Mouse (Mus musculus): Measurements from ENCODE around the gene Bmpr2. TPM values are rescaled to one million over a fixed set of nuclear protein-coding genes. Genes with fewer than 3 reads are reported as not detected.

Bmpr2 gene
- polyA plus RNA-seq, 1 experiment, result 5.1 TPM

- TF ChIP-seq POLR2A (IDR thresholded peaks at IDR 0.05; ENCODE audit: borderline replicate concordance, control insufficient read depth, low read depth, low read length) (no peak), CTCF (IDR thresholded peaks at IDR 0.05; ENCODE audit: control insufficient read depth, insufficient read depth, low read length) (no peak)
- Histone ChIP-seq H3K4me3 (replicated peaks; ENCODE audit: control insufficient read depth, low read depth, low read length) (no peak overlapping the region), H3K27ac (ENCODE audit: control insufficient read depth, insufficient read depth, low read depth, low read length, poor library complexity) (no peak overlapping the region), H3K4me1 (ENCODE audit: control insufficient read depth, insufficient read depth, low read length) (no peaks in the 10 kb centered on the region; the same call in none of the 2 replicates)
- WGBS, result 55% methylated on average over 4 of the region's 4 CpGs
Measured at GRCm38 (mm10) chr1:59894025-59894424, 130.8 kb downstream of the Bmpr2 start.

DNA sequence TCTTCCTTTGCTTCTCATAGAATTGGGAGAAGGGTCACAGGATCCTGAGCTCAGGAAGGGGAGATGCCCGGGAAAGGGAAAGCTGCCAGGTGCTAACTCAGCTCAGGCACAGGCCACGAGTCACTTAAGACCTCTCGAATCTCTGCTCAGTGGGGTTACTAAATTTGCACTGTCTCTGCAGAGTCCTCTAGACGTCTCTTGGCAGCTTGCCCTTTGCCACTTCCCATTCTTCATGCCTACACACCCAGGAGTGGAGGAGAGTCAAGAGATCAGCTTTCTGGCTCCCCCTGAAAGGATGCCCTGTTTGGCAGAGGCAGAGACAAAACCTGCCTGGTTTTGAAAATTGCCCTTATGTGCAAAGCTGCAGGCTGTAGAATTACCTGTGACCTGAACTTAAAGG is 132.3 kb downstream of the Bmpr2 start:
- no peak overlapping the region for H3K4me3 ChIP-seq (replicated peaks; ENCODE audit: control insufficient read depth, low read depth, low read length)
- H3K27ac ChIP-seq (ENCODE audit: control insufficient read depth, insufficient read depth, low read depth, low read length, poor library complexity), result no peak overlapping the region
- no peaks in the 10 kb centered on the region; the same call in none of the 2 replicates for H3K4me1 ChIP-seq (ENCODE audit: control insufficient read depth, insufficient read depth, low read length)
- WGBS, result 0% methylated on average over 4 of the region's 4 CpGs
- TF ChIP-seq POLR2A (IDR thresholded peaks at IDR 0.05; ENCODE audit: borderline replicate concordance, control insufficient read depth, low read depth, low read length), result no peak
- no peak for TF ChIP-seq CTCF (IDR thresholded peaks at IDR 0.05; ENCODE audit: control insufficient read depth, insufficient read depth, low read length)

DNA sequence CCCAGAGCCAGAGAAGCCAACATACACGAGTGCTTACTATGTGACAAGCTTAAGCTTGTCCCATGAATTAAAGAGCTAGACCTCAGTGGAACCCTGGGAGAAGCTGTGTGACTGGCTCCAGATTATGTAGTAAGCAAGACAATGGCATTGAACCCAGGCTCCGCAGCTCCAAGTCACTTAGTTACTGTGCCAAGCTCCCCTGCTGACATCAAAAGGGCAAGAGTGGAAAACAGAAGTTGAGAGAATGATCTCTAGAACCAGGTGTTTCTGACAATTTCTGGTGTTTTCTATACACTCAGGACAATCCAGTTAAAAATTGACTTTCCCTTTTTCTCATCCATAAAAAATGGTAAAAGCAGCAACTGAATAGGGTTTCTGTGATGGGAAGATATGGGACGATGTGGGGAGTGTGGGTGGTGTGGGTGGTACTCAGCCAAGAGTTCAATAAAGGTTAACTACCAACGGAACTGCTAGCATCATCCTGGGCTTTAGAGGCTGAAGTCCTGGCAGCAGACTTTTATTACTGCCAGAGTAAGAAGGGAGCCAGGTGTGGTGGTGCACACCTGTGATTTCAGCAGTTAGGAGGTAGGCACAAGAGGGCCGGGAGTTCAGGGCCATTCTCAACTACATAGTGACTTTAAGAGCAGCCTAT is 134.1 kb downstream of the Bmpr2 start:
- H3K27ac ChIP-seq (ENCODE audit: control insufficient read depth, insufficient read depth, low read depth, low read length, poor library complexity), result no peak overlapping the region
- no peaks in the 10 kb centered on the region; the same call in none of the 2 replicates for H3K4me1 ChIP-seq (ENCODE audit: control insufficient read depth, insufficient read depth, low read length)
- 80% methylated on average over 5 of the region's 5 CpGs for WGBS
- TF ChIP-seq CTCF (IDR thresholded peaks at IDR 0.05; ENCODE audit: control insufficient read depth, insufficient read depth, low read length) (no peak), POLR2A (IDR thresholded peaks at IDR 0.05; ENCODE audit: borderline replicate concordance, control insufficient read depth, low read depth, low read length) (no peak)
- H3K4me3 ChIP-seq (replicated peaks; ENCODE audit: control insufficient read depth, low read depth, low read length), result no peak overlapping the region

DNA sequence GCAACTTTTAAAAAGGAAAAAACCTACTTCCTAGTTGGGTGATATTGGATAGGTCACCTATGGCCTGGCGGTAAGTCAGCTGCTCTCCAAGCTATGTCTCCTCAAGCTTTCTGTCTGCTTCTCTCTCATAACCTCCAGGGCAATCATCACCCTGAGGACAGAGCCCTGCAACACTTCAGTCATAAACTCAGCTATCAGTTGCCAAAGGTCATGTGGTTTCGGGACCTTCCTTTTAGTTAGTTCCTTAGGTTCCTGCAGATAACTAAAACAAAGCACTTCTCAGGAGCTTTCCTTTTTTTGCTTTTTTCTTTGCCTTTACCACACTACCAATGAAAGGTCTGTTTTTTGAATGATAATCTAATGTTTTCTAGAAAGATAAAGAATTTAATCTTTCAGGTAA is 136.5 kb downstream of the Bmpr2 start:
- TF ChIP-seq POLR2A (IDR thresholded peaks at IDR 0.05; ENCODE audit: borderline replicate concordance, control insufficient read depth, low read depth, low read length), result no peak
- TF ChIP-seq CTCF (IDR thresholded peaks at IDR 0.05; ENCODE audit: control insufficient read depth, insufficient read depth, low read length), result no peak
- 53% methylated on average over 2 of the region's 2 CpGs for WGBS
- Histone ChIP-seq H3K27ac (ENCODE audit: control insufficient read depth, insufficient read depth, low read depth, low read length, poor library complexity) (no peak overlapping the region), H3K4me3 (replicated peaks; ENCODE audit: control insufficient read depth, low read depth, low read length) (no peak overlapping the region), H3K4me1 (ENCODE audit: control insufficient read depth, insufficient read depth, low read length) (no peaks in the 10 kb centered on the region; the same call in 1 of the 2 replicates)

DNA sequence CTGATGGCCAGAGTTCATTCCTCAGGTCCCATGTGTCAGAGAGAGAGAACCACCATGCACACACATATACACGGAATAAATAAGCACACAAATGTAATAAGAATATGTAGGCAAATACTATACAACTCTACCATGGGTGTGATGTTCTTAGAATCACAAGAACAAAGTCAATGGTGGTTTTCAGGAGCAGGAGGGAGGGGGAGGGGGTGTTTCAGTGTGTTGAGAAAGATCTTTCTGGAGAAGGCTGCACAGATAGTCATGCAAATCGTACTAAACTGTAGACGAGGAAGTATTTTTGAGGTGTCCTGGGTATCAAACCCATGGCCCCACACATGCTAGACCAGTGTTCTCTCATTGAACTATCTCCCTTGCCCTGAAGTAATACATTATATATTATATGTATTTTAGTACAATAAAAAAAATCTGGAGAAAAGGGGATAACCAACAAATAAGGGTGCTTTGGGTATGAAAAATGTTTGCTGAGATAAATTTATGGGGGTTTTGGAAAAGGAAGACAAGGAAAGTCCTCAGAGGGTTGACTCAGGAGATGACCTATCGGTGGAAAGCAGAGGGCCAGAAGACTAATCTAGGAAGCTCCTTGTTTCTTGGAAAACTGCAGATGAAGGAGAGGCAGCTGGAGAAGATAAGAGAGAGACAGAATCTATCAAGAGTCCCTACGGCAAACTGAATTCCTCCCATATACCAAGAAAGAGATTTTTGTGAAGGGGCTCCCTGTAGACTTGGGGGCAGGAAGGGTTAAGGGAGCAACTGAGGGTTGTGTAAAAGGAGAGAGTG is 138.1 kb downstream of the Bmpr2 start:
- TF ChIP-seq CTCF (IDR thresholded peaks at IDR 0.05; ENCODE audit: control insufficient read depth, insufficient read depth, low read length) (no peak), POLR2A (IDR thresholded peaks at IDR 0.05; ENCODE audit: borderline replicate concordance, control insufficient read depth, low read depth, low read length) (no peak)
- no peaks in the 10 kb centered on the region; the same call in 1 of the 2 replicates for H3K4me1 ChIP-seq (ENCODE audit: control insufficient read depth, insufficient read depth, low read length)
- WGBS, result 60% methylated on average over 5 of the region's 5 CpGs
- H3K4me3 ChIP-seq (replicated peaks; ENCODE audit: control insufficient read depth, low read depth, low read length), result no peak overlapping the region
- H3K27ac ChIP-seq (ENCODE audit: control insufficient read depth, insufficient read depth, low read depth, low read length, poor library complexity), result no peak overlapping the region

DNA sequence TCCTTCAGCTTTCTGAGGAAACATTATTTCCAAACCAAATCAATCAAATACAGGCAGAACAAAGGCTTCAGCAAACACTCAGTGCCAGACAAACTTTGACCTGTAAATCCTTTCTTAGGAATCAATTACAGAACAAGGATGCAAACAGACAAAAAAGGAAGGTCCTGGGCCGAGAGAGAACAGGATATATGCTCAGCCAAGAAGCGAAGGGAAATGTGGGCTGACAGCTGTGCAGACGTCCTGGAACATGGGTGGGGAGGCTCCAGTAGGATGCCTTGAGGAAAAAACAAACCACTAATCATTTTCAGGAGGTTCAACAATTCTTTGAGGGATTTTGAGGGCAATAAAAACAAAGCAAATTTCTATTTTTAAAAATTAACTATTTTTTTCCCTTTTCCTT is 139.4 kb downstream of the Bmpr2 start:
- no peak overlapping the region for H3K27ac ChIP-seq (ENCODE audit: control insufficient read depth, insufficient read depth, low read depth, low read length, poor library complexity)
- no peak overlapping the region for H3K4me3 ChIP-seq (replicated peaks; ENCODE audit: control insufficient read depth, low read depth, low read length)
- no peak for TF ChIP-seq CTCF (IDR thresholded peaks at IDR 0.05; ENCODE audit: control insufficient read depth, insufficient read depth, low read length)
- no peak for TF ChIP-seq POLR2A (IDR thresholded peaks at IDR 0.05; ENCODE audit: borderline replicate concordance, control insufficient read depth, low read depth, low read length)
- peaks cover 1% of the 10 kb centered on the region; the same call in 1 of the 2 replicates for H3K4me1 ChIP-seq (ENCODE audit: control insufficient read depth, insufficient read depth, low read length)
- 28% methylated on average over 3 of the region's 3 CpGs for WGBS

DNA sequence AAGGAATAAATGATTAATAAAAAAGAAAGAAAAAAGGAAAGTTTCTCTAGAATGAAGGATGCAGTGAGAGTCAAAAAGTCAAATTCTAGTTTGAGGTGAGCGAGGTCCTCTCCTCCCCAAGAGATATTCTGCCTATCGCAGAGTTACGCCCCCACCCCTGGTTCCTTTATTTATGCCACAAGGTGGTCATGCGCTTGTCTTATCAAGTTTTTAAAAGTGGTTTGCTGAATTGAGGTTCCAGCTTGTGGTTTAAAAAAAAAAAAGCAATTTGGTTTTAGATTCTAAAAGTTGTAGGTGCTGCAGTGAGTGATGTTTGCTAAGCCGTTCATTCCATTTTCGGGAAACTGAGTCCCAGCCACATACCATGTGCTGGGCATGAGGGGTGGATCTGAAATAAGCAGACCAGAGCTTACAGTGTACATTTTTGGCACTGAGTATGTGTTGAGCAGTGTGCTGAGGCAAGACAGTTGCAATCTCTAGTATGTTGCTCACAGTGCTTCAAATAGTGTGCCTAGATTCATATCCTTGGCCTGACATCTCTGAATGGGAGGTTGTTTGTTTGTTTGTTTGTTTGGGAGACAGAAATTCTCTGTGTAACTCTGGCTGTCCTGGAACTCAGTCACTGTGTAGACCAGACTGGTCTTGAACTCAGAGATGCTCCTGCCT is 141.6 kb downstream of the Bmpr2 start:
- Histone ChIP-seq H3K4me3 (replicated peaks; ENCODE audit: control insufficient read depth, low read depth, low read length) (no peak overlapping the region), H3K4me1 (ENCODE audit: control insufficient read depth, insufficient read depth, low read length) (peaks cover 1% of the 10 kb centered on the region; the same call in 1 of the 2 replicates), H3K27ac (ENCODE audit: control insufficient read depth, insufficient read depth, low read depth, low read length, poor library complexity) (no peak overlapping the region)
- TF ChIP-seq POLR2A (IDR thresholded peaks at IDR 0.05; ENCODE audit: borderline replicate concordance, control insufficient read depth, low read depth, low read length), result no peak
- TF ChIP-seq CTCF (IDR thresholded peaks at IDR 0.05; ENCODE audit: control insufficient read depth, insufficient read depth, low read length), result no peak
- WGBS, result 52% methylated on average over 6 of the region's 6 CpGs

- no peak overlapping the region for H3K27ac ChIP-seq (ENCODE audit: control insufficient read depth, insufficient read depth, low read depth, low read length, poor library complexity)
- WGBS, result 80% methylated on average over 2 of the region's 2 CpGs
- no peak for TF ChIP-seq POLR2A (IDR thresholded peaks at IDR 0.05; ENCODE audit: borderline replicate concordance, control insufficient read depth, low read depth, low read length)
- TF ChIP-seq CTCF (IDR thresholded peaks at IDR 0.05; ENCODE audit: control insufficient read depth, insufficient read depth, low read length), result no peak
- peaks cover 1% of the 10 kb centered on the region; the same call in 1 of the 2 replicates for H3K4me1 ChIP-seq (ENCODE audit: control insufficient read depth, insufficient read depth, low read length)
- H3K4me3 ChIP-seq (replicated peaks; ENCODE audit: control insufficient read depth, low read depth, low read length), result no peak overlapping the region
Measured at GRCm38 (mm10) chr1:59905916-59906315, 142.7 kb downstream of the Bmpr2 start.
